Mouse (Mus musculus): ENCODE results near the gene Trpc3.
"Not testable (repeated sequence)": the region's sequence is repeated elsewhere in the genome, so short reads cannot be mapped to it uniquely, and the experiment has no call there.

Gene Trpc3

GRCm38 (mm10) chr3:36689392-36690291 lies at the start of gene Trpc3:
TSS of gene Trpc3 (minus strand) at chr3:36690167.
- DNase-seq (ENCODE audit: low spot score in 2 of 2) = peak in 1 of 2 experiments; percentile 2

GRCm38 (mm10) chr3:36738071-36738470 lies 48.1 kb upstream of the Trpc3 start:
- no peak for DNase-seq (ENCODE audit: low spot score in 2 of 2)

GRCm38 (mm10) chr3:36733075-36733474 lies 43.1 kb upstream of the Trpc3 start:
- DNase-seq (ENCODE audit: low spot score in 2 of 2) = no peak

- DNase-seq (ENCODE audit: low spot score in 2 of 2) = no peak
Observed at GRCm38 (mm10) chr3:36726545-36726944, 36.6 kb upstream of the Trpc3 start.

GRCm38 (mm10) chr3:36721850-36722249 lies 31.9 kb upstream of the Trpc3 start:
- no peak for DNase-seq (ENCODE audit: low spot score in 2 of 2)

- no peak for DNase-seq (ENCODE audit: low spot score in 2 of 2)
Observed at GRCm38 (mm10) chr3:36709521-36709920, 19.6 kb upstream of the Trpc3 start.

GRCm38 (mm10) chr3:36690292-36690650 lies 304 bp upstream of the Trpc3 start:
- DNase-seq (ENCODE audit: low spot score in 2 of 2) = no peak

GRCm38 (mm10) chr3:36688874-36689273 lies 1.1 kb downstream of the Trpc3 start:
- peak; percentile 11 to 15 for DNase-seq (ENCODE audit: low spot score in 2 of 2)

- DNase-seq (ENCODE audit: low spot score in 2 of 2) = no peak
Observed at GRCm38 (mm10) chr3:36675822-36676221, 14.1 kb downstream of the Trpc3 start.

GRCm38 (mm10) chr3:36667814-36668213 lies 22.2 kb downstream of the Trpc3 start:
- no peak for DNase-seq (ENCODE audit: low spot score in 2 of 2)

- DNase-seq (ENCODE audit: low spot score in 2 of 2) = not testable (repeated sequence)
Observed at GRCm38 (mm10) chr3:36645245-36645559, 44.8 kb downstream of the Trpc3 start.

GRCm38 (mm10) chr3:36644554-36645244 lies 45.3 kb downstream of the Trpc3 start:
- no peak for DNase-seq (ENCODE audit: low spot score in 2 of 2)

GRCm38 (mm10) chr3:36643354-36643753 lies 46.6 kb downstream of the Trpc3 start:
- DNase-seq (ENCODE audit: low spot score in 2 of 2) = no peak

- no peak for DNase-seq (ENCODE audit: low spot score in 2 of 2)
Observed at GRCm38 (mm10) chr3:36642736-36643135, 47.2 kb downstream of the Trpc3 start.

GRCm38 (mm10) chr3:36640787-36641186 lies 49.2 kb downstream of the Trpc3 start:
- DNase-seq (ENCODE audit: low spot score in 2 of 2) = no peak

GRCm38 (mm10) chr3:36635449-36635848 lies 54.5 kb downstream of the Trpc3 start:
- no peak for DNase-seq (ENCODE audit: low spot score in 2 of 2)

- DNase-seq (ENCODE audit: low spot score in 2 of 2) = no peak
Observed at GRCm38 (mm10) chr3:36626803-36627202, 63.2 kb downstream of the Trpc3 start.

GRCm38 (mm10) chr3:36618181-36618580 lies 71.8 kb downstream of the Trpc3 start:
- no peak for DNase-seq (ENCODE audit: low spot score in 2 of 2)

- no peak for DNase-seq (ENCODE audit: low spot score in 2 of 2)
Observed at GRCm38 (mm10) chr3:36613908-36614255, 76.1 kb downstream of the Trpc3 start.

- DNase-seq (ENCODE audit: low spot score in 2 of 2) = peak; percentile 79 to 81
Observed at GRCm38 (mm10) chr3:36613202-36613907, 76.6 kb downstream of the Trpc3 start, which contains the start of gene Bbs7. TSS of gene Bbs7 (minus strand) at chr3:36613477.

- no peak for DNase-seq (ENCODE audit: low spot score in 2 of 2)
Observed at GRCm38 (mm10) chr3:36612687-36613086, 77.3 kb downstream of the Trpc3 start.

Data from spleen, postnatal 36 days (tissue).